Mouse (Mus musculus) left cerebral cortex, adult 8-10 months (tissue): ENCODE data around the gene Gnmt. TPM values are rescaled to one million over a fixed set of nuclear protein-coding genes. Genes with fewer than 3 reads are reported as not detected.

ENCODE experiments used
- total RNA-seq, 4 experiments: library from RNA; stranded (reverse); gene quantifications; 2 replicates each; pipeline ENCODE4 v1.2.4; 2022

Gene Gnmt
- total RNA-seq, 4 experiments from 2014 or later: 0.43 to 0.74 (median 0.63) TPM; not detected in 1

Other genes starting within 250 kb of the Gnmt start
- gene Ttbk1, start 241.5 kb downstream of the Gnmt start, total RNA-seq: 100 to 1,000 TPM; 110 to 125 (median 119) TPM
- 1 to 10 TPM; 3.0 to 5.4 (median 4.8) TPM for gene Dnph1, start 232.5 kb downstream of the Gnmt start, total RNA-seq
- 10 to 100 TPM; 62.1 to 68.2 (median 66.4) TPM for gene Cul9, start 182.8 kb downstream of the Gnmt start, total RNA-seq
- 10 to 100 TPM; 57.3 to 61.0 (median 60.6) TPM for gene Srf, start 173.0 kb downstream of the Gnmt start, total RNA-seq
- gene Ptk7, start 99.7 kb downstream of the Gnmt start, total RNA-seq: 10 to 100 TPM; 11.2 to 12.9 (median 11.8) TPM
- gene Klc4, start 83.1 kb downstream of the Gnmt start, total RNA-seq: 10 to 100 TPM; 20.8 to 23.4 (median 22.5) TPM
- gene Mrpl2, start 82.9 kb downstream of the Gnmt start, total RNA-seq: 10 to 100 TPM; 54.2 to 66.0 (median 59.1) TPM
- gene Cul7, start 78.8 kb downstream of the Gnmt start, total RNA-seq: 10 to 100 TPM; 28.0 to 33.6 (median 32.5) TPM
- gene Rrp36, start 54.8 kb downstream of the Gnmt start, total RNA-seq: 10 to 100 TPM; 16.6 to 19.3 (median 17.9) TPM
- 100 to 1,000 TPM; 108 to 117 (median 113) TPM for gene Mea1, start 50.4 kb downstream of the Gnmt start, total RNA-seq
- 100 to 1,000 TPM; 175 to 193 (median 189) TPM for gene Klhdc3, start 48.3 kb downstream of the Gnmt start, total RNA-seq
- 10 to 100 TPM; 90.0 to 95.9 (median 92.0) TPM for gene Ppp2r5d, start 24.1 kb downstream of the Gnmt start, total RNA-seq
- gene Pex6, start 17.7 kb downstream of the Gnmt start, total RNA-seq: 10 to 100 TPM; 43.0 to 46.5 (median 45.4) TPM
- 10 to 100 TPM; 66.8 to 75.9 (median 71.0) TPM for gene Cnpy3, start 23.0 kb upstream of the Gnmt start, total RNA-seq
- under 1 TPM in 2 of 4 experiments, not detected in 2; 0.28 to 0.46 TPM for gene Ptcra, start 34.5 kb upstream of the Gnmt start, total RNA-seq
- 1 to 10 TPM; 6.4 to 6.9 (median 6.7) TPM for gene 2310039H08Rik, start 43.5 kb upstream of the Gnmt start, total RNA-seq
- gene Rpl7l1, start 53.5 kb upstream of the Gnmt start, total RNA-seq: 10 to 100 TPM; 39.0 to 54.3 (median 41.4) TPM
- gene Bicral, start 129.3 kb upstream of the Gnmt start, total RNA-seq: 10 to 100 TPM; 54.4 to 63.1 (median 59.4) TPM
- gene Tbcc, start 161.5 kb upstream of the Gnmt start, total RNA-seq: 10 to 100 TPM; 26.1 to 38.4 (median 32.5) TPM
- gene Prph2, start 181.3 kb upstream of the Gnmt start, total RNA-seq: under 1 TPM in 1 of 4 experiments, not detected in 3; 0.13 TPM